Mouse (Mus musculus): ENCODE results near the gene Slc38a10. TPM values are rescaled to one million over a fixed set of nuclear protein-coding genes. Genes with fewer than 3 reads are reported as not detected.

Gene Slc38a10
- total RNA-seq, 4 experiments from 2014 or later: 36.3 to 53.3 (median 39.2) TPM

DNA sequence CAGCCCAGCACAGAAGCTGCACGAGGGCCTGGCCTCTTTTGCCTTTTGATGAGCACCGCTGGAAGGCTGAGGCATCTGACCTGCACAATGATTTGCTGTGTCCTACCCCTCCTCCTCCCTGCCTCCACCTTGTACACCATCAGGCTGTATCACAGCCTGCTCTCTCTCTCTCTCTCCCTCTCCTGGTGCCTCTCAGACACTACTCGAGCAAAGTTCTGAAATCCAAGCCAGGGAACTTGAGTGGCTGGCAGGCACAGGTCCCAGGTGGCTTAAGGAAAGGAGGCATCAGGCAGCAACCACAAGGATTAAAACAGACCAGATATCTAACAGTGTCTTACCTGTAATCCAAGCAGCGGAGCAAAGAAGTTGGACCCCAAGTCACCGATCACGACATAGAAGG is 10.9 kb downstream of the Slc38a10 start:
- DNase-seq (ENCODE audit: low spot score in 2 of 2): peak in 1 of 2 experiments; percentile 37

GRCm38 (mm10) chr11:120139309-120139731 is 11.8 kb downstream of the Slc38a10 start:
- no peak for DNase-seq (ENCODE audit: low spot score in 2 of 2)

DNA sequence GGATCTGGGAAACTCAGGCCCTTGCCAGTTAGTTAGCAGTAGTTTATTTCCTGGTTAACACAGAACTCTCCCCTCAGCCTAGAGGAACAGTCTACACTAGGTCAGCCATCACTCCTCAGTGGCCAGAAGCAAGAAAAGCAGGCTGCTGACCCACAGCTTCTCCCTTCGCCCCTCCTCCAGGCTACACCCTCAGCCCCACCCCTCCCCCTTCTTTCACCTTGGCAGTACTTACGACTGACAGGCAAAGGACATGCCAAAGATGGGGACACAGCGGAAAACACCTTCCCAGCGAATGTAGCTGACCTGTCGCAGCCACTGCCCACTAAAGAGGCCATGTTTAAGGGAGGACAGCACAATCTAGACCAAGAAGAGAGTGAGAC is 13.5 kb downstream of the Slc38a10 start:
- DNase-seq (ENCODE audit: low spot score in 2 of 2): no peak

- DNase-seq (ENCODE audit: low spot score in 2 of 2): no peak
Measured at GRCm38 (mm10) chr11:120136796-120137624, 14.1 kb downstream of the Slc38a10 start.

- no peak for DNase-seq (ENCODE audit: low spot score in 2 of 2)
Measured at GRCm38 (mm10) chr11:120136195-120136594, 15.0 kb downstream of the Slc38a10 start.

DNA sequence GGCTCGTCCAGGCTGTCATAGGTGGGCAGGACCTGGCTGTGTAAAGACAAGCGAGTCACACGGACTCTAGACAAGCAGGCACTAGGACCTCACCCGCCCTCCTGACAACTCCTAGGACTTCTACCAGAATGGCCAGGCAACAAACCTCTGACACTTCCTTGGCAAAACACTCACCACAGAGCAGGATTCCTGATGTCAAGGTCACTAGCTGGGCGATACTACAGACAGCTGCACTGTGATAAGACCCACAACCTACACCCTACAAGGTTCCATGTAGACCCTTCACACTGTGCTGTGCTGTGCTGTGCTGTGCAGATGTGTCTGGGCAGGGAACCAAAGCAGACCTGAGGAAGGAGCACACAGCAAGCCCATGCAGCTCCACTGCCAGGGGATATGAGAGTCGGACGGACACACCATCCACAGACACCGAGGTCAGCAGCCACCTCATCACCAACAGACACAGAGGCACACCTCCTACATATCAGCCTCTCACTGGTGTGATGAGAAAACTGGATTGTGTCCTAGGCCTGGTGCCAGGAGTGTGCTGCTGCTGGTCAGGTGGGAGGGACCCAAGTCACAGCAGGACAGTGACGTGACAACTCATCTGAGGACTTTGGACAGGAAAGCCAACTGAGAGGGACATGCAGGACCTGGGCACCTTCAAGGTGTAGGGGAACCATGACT is 16.2 kb downstream of the Slc38a10 start:
- no peak for DNase-seq (ENCODE audit: low spot score in 2 of 2)

GRCm38 (mm10) chr11:120134148-120134547 is 17.0 kb downstream of the Slc38a10 start:
- no peak for DNase-seq (ENCODE audit: low spot score in 2 of 2)

DNA sequence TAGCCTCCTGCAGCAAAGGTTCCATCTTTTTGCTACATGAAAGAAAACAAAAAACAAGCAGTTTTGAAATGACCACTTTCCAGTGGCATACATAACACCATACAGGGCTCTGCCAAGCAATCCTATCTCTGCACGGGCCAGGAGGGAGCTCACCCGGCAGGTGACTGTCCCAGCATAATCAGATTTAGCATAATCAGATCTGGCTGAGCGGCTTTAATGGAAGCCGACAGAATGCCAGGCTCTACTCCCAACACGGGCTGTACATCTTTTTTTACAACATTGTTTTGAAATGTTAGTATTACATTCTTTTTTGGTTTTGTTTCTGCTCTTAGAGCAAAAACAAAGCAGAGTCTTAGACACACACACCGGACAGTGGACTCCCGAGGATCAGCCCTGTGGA is 21.9 kb downstream of the Slc38a10 start:
- no peak for DNase-seq (ENCODE audit: low spot score in 2 of 2)

- no peak for DNase-seq (ENCODE audit: low spot score in 2 of 2)
Measured at GRCm38 (mm10) chr11:120126845-120127244, 24.3 kb downstream of the Slc38a10 start.

GRCm38 (mm10) chr11:120122126-120122525 is 29.0 kb downstream of the Slc38a10 start:
- DNase-seq (ENCODE audit: low spot score in 2 of 2): no peak

DNA sequence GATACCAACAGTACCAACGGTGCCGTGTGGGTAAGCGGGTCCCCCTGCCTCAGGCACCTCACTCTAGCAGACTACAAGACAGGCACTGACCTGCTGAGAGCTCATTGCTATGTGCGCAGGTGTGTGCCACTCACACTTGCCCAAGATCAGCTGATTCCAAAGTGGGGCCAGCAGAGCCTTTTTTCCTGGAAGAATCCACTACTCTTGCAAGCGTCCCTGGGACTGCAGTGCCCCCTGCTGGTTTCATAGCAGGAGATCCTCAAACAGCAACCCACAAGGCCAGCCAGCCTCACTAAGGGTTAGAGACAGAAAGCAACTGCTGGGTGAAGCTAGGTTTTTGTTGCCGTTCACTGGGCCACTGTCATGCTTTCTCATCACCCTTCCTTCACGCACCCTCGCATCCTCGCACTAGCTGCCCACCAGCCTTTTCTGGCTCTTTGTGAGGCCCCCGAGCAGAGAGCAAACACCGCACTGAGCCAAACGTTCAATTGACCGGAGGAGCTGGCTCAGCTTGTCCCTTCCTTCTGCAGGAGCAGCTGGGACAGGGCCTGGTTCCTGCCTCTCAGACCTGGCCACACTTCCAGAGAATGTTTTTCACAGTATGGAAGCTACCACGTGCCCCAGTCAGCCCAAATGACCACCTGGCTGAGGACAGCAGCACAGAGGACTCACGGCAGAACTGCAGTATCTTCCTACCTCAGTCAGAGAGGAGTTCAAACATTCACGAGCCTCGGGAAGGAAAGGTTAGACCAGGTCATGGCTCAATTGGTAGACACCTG is 30.3 kb downstream of the Slc38a10 start:
- DNase-seq (ENCODE audit: low spot score in 2 of 2): no peak

GRCm38 (mm10) chr11:120119936-120120541 is 31.1 kb downstream of the Slc38a10 start:
- DNase-seq (ENCODE audit: low spot score in 2 of 2): no peak

GRCm38 (mm10) chr11:120119108-120119507 is 32.0 kb downstream of the Slc38a10 start:
- no peak for DNase-seq (ENCODE audit: low spot score in 2 of 2)

GRCm38 (mm10) chr11:120117626-120118025 is 33.5 kb downstream of the Slc38a10 start:
- no peak for DNase-seq (ENCODE audit: low spot score in 2 of 2)

DNA sequence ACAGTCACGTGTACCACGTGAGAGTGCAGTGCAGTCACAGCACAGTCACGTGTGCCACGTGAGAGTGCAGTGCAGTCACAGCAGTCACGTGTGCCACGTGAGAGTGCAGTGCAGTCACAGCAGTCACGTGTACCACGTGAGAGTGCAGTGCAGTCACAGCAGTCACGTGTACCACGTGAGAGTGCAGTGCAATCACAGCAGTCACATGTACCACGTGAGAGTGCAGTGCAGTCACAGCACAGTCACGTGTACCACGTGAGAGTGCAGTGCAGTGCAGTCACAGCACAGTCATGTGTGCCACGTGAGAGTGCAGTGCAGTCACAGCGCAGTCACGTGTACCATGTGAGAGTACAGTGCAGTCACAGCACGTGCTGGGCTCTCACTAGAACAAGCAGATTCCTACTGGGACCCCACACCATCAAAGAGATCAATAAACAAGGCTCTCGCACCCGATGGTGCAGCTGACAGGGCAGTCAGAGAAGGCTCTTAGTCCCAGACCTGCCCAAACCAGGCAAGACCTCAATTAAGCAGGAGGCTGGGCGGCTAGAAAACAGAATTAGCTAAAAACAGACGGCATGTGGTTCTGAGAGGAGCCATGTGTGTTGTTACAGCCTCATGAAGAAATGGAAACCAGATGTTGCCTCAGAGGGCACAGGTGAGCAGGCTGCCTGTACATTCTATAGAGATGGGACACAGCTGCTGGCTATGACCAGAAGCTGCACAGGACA is 36.5 kb downstream of the Slc38a10 start:
- DNase-seq (ENCODE audit: low spot score in 2 of 2): no peak

DNA sequence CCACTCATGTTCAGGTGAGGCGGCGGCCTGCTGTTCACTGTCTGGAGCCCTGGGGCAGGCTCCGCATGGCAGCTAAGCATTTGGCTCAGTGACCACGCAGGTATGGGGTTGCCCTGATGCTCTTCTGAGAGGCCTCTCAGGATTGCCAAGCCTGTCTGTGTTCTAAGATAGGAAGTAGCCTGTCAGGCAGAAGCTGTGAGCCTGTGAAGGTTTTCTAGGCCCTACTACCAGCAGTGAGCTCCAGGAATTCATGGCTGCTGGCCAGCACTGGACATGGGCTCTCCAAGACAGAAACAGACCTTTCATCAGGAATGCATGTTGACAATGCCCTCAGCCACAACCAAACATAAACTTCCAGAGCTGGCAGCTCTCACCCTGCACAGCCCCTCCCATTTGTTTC is 39.0 kb downstream of the Slc38a10 start:
- no peak for DNase-seq (ENCODE audit: low spot score in 2 of 2)

GRCm38 (mm10) chr11:120111033-120111432 is 40.1 kb downstream of the Slc38a10 start:
- no peak for DNase-seq (ENCODE audit: low spot score in 2 of 2)

- DNase-seq (ENCODE audit: low spot score in 2 of 2): no peak
Measured at GRCm38 (mm10) chr11:120110554-120110953, 40.6 kb downstream of the Slc38a10 start.

DNA sequence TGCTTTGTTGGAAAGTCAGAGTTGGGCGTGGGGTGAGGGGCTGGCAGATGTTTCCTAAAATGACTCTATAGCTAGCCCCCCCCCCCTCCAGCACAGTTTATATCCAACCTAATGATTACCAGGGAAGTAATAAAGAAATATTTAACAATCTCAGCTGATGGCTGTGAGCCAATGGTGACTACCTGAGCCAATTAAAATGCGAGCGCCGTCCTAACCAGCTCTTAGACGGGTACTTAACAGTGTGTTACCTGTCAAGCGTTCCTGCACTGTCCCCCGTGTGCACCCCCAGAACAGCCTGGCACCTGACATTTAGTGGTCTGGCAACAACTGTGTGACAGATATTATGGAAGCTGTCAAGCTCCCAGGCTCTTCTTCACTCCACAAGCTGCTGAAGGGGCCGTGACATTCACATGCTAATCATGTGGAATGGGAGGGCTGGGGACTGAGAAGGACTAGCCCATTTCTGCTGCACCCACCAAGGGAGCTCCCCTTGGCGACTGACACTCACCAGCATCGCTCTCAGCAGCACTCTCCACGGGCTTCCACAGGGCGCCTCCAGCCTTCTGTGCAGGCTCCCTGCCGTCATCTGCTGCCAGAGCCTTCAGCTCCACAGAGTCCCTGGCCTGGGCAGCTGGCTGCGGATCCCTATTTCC is 41.5 kb downstream of the Slc38a10 start:
- DNase-seq (ENCODE audit: low spot score in 2 of 2): no peak

GRCm38 (mm10) chr11:120107796-120108195 is 43.4 kb downstream of the Slc38a10 start:
- DNase-seq (ENCODE audit: low spot score in 2 of 2): no peak
